Mouse (Mus musculus) small intestine, adult 2 months (tissue): ENCODE data around the gene AC134908.4. TPM values are rescaled to one million over a fixed set of nuclear protein-coding genes. Genes with fewer than 3 reads are reported as not detected.

ENCODE experiments used
- H3K27ac ChIP-seq: fragments of 200-500 bp; 2 replicates; pipeline ENCODE4 v1.5.1; 2012; ENCODE audit warnings: low read depth, low read length, control low read depth, inconsistent platforms; ENCODE audit not compliant: insufficient read depth
- H3K27me3 ChIP-seq: fragments of 200-500 bp; 2 replicates; pipeline ENCODE4 v1.6.1; 2012; ENCODE audit warnings: mild to moderate bottlenecking, moderate library complexity, low read length, inconsistent platforms; ENCODE audit not compliant: control insufficient read depth, insufficient read depth
- H3K36me3 ChIP-seq: fragments of 200-500 bp; 2 replicates; pipeline ENCODE4 v1.6.1; 2012; ENCODE audit warnings: mild to moderate bottlenecking, low read length, control low read depth, inconsistent platforms; ENCODE audit not compliant: control insufficient read depth, insufficient read depth
- H3K4me1 ChIP-seq: fragments of 200-500 bp; 2 replicates; pipeline ENCODE4 v1.6.1; 2012; ENCODE audit warnings: low read length, inconsistent platforms, mixed read lengths; ENCODE audit not compliant: control insufficient read depth, insufficient read depth, insufficient read length
- H3K4me3 ChIP-seq: fragments of 200-500 bp; 2 replicates; pipeline ENCODE4 v1.5.1; 2012; ENCODE audit warnings: low read depth, mild to moderate bottlenecking, control low read depth, inconsistent platforms, low read length, moderate library complexity
- CTCF ChIP-seq: fragments of 200-500 bp; IDR thresholded peaks from 2 replicates; pipeline ENCODE4 v1.5.1; 2012; ENCODE audit warnings: low read depth, mild to moderate bottlenecking, control low read depth, inconsistent platforms, low read length, moderate library complexity, mixed read lengths; ENCODE audit not compliant: insufficient replicate concordance, insufficient read length; ENCODE audit errors: extremely low read depth
- POLR2A ChIP-seq: fragments of 200-500 bp; IDR thresholded peaks from 2 replicates; pipeline ENCODE4 v1.6.1; 2012; ENCODE audit warnings: low read depth, mild to moderate bottlenecking, control low read depth, inconsistent platforms, low read length, moderate library complexity
- WGBS: fragments of 180-500 bp; shearing (Covaris S2); methylation state at CpG from one replicate; pipeline ENCODE4 v1.1.7; 2018; 5-methylcytosine and 5-hydroxymethylcytosine counted together
- polyA plus RNA-seq: library from polyadenylated mRNA; depleted of rRNA; stranded (reverse); fragments of >200 nt; gene quantifications from 2 replicates; pipeline ENCODE4 v1.2.3, GENCODE M21; 2012

AC134908.4 gene
- polyA plus RNA-seq, 1 experiment, result not detected

DNA sequence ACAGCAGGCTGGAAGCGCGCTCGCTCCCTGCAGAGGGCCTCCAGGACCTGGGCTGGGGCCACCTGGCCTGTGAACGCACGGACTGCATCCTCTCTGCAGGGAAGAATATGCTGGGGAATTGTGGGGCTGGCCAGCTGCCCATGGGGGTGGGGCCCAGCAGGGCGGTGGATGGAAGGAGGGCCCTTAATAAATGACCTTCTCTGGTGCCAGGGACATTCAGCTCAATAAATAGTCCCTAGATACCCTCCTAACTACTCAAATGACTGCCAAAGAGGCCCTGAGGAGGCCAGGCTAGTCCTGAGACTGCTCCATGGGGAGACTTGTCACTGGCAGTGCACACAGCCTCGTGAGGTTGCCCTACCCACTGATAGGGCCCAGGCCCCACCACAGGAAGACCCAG is 12.4 kb downstream of the AC134908.4 start:
- no peak for TF ChIP-seq POLR2A
- H3K27ac ChIP-seq, result no peak overlapping the region
- H3K4me1 ChIP-seq, result peaks cover 3% of the 10 kb centered on the region; the same call in 1 of the 2 replicates
- 56% methylated on average over 7 of the region's 7 CpGs for WGBS
- no peaks in the 10 kb centered on the region for H3K27me3 ChIP-seq
- H3K36me3 ChIP-seq, result peaks cover 34% of the 10 kb centered on the region
- no peak overlapping the region for H3K4me3 ChIP-seq

DNA sequence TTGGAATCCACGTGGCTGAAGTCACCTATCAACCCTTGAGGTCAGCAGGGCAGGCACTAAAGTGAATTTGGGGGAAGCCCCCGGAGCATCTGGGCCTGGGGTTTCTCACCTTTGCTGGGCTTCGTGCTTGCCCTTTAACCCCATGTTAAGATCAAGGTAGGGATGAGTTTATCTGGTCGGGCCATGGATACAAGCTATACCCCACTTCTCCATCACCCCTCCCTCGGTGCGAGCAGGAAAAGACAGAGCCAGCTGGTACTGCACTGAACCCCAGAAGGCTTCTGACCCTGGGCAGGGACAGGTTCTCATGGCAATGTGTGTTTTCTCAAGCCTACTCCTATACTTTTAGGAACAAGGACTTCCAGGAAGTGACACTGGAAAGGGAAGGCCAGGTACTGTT is 14.1 kb downstream of the AC134908.4 start:
- TF ChIP-seq POLR2A, result no peak
- H3K36me3 ChIP-seq, result peaks cover 46% of the 10 kb centered on the region
- no peak overlapping the region for H3K27ac ChIP-seq
- peaks cover 3% of the 10 kb centered on the region; the same call in 1 of the 2 replicates for H3K4me1 ChIP-seq
- no peaks in the 10 kb centered on the region for H3K27me3 ChIP-seq
- no peak overlapping the region for H3K4me3 ChIP-seq
- WGBS, result 73% methylated on average over 6 of the region's 6 CpGs

DNA sequence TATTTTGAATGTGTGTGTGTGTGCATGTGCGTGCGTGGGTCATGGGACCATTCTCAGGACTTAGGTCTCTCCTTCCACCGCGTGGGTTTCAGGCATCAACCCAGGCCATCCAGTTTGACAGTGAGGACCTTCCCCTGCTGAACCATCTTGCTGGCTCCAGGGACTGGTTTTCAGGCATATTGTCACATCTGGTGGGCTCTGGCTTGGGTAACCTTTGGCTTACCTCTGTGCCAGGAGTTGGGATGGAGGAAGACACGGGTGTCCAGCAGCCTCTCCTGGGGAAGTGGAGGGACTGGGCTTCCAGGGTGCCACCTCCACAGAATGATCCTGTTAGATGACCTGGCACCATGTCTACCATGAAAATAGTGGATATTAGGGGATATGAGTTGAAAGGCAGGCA is 17.5 kb downstream of the AC134908.4 start:
- Histone ChIP-seq H3K36me3 (peaks cover 46% of the 10 kb centered on the region), H3K4me3 (no peak overlapping the region), H3K27me3 (no peaks in the 10 kb centered on the region), H3K4me1 (peaks cover 7% of the 10 kb centered on the region; the same call in 1 of the 2 replicates), H3K27ac (no peak overlapping the region)
- TF ChIP-seq POLR2A (no peak), CTCF (no peak)
- 96% methylated on average over 5 of the region's 5 CpGs for WGBS

DNA sequence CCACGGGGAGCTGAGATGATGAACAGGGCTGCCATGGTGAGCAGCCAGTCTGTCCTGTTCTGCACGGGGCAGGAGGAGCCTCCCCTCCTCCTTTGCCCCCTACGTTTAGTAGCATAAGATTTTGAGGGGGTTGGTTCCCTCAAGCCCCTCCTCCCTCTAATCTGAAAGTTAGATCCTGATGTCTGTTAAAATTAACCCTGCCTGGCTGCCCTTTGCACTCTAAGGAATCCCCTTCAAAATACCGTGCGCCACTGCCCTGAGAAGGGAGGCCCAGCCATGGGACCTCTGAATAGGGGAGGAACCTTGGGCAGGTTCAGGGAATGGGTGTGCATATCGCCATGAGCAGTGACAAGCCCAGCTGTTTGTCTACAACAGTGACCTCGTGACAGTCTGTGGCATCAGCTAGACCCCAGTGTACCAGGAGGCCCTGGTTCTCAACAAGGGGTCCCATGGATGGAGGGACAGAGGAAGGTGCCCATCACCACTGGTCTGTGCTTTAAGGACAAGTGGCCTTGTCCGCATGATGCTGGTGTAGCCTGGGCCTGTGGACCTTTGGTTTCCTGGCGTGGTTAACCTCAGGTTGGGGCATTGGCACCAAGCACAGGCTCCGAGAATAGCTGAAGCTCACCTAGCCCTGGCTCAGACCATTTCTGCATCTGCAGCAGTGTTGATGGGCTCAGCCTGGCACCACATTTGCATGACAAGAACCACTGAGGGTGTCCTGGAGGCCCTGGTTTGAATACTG is 20.0 kb downstream of the AC134908.4 start:
- Histone ChIP-seq H3K36me3 (peaks cover 28% of the 10 kb centered on the region), H3K4me3 (no peak overlapping the region), H3K27me3 (no peaks in the 10 kb centered on the region), H3K4me1 (peaks cover 7% of the 10 kb centered on the region; the same call in 1 of the 2 replicates), H3K27ac (no peak overlapping the region)
- no peak for TF ChIP-seq POLR2A
- TF ChIP-seq CTCF, result no peak
- WGBS, result 78% methylated on average over 10 of the region's 10 CpGs

GRCm38 (mm10) chr17:25773549-25774120 is 21.8 kb downstream of the AC134908.4 start, which contains the start of gene Narfl:
Gene Narfl (plus strand): TSS chr17:25773776.
- under 1% methylated on average over 37 of the region's 37 CpGs for WGBS
- Histone ChIP-seq H3K36me3 (peaks cover 14% of the 10 kb centered on the region), H3K4me3 (peak within 1 kb of the TSS; percentile 92), H3K4me1 (peaks cover 7% of the 10 kb centered on the region; the same call in 1 of the 2 replicates), H3K27ac (no peak within 1 kb of the TSS), H3K27me3 (no peaks in the 10 kb centered on the region)
- TF ChIP-seq CTCF (peak; percentile 88), POLR2A (peak; percentile 34)

DNA sequence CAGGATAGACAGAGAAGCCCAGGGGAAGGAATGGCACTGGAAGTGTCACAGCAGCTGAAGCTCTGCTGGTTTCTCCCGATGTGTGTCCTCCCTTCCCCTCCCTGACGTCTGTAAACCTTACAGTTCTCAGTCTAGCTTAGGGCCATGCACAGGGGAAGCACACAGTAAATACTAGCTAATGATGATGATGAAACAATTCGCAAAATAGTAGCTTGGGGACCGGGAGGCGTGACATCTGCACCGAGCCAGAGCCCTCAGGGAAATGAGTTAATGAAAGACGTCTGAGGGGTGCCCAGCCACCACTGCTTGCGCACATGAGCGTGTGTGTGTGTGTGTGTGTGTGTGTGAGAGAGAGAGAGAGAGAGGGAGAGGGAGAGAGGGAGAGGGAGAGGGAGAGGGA is 26.1 kb downstream of the AC134908.4 start:
- 53% methylated on average over 9 of the region's 9 CpGs for WGBS
- H3K36me3 ChIP-seq, result no peaks in the 10 kb centered on the region
- H3K27ac ChIP-seq, result no peak overlapping the region
- peaks cover 3% of the 10 kb centered on the region; the same call in 1 of the 2 replicates for H3K4me1 ChIP-seq
- TF ChIP-seq CTCF (no peak), POLR2A (no peak)
- no peak overlapping the region for H3K4me3 ChIP-seq
- H3K27me3 ChIP-seq, result no peaks in the 10 kb centered on the region

DNA sequence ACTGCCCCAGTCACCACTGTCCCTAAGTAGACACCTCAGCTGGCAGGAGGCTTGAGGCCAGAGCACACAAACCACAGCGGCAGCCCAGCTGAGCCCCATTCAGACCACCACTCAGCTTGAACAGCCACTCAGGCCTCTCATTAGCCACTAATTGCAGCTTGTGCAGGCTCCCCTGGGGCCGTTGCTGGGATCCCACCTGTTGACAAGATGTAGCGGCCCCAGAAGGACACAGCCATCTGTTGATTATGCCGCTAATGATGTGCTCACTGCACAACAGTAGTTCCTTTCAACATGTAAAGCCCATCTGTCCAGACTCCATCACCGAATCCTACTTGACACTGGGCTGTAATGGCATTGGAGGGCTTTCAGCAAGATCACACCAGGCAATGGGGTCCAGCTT is 29.6 kb downstream of the AC134908.4 start:
- 68% methylated on average over 5 of the region's 5 CpGs for WGBS
- no peak overlapping the region for H3K27ac ChIP-seq
- no peaks in the 10 kb centered on the region for H3K4me1 ChIP-seq
- H3K36me3 ChIP-seq, result no peaks in the 10 kb centered on the region
- TF ChIP-seq CTCF (no peak), POLR2A (no peak)
- no peaks in the 10 kb centered on the region for H3K27me3 ChIP-seq
- H3K4me3 ChIP-seq, result no peak overlapping the region

GRCm38 (mm10) chr17:25762591-25762990 is 32.9 kb downstream of the AC134908.4 start:
- WGBS, result 45% methylated on average over 3 of the region's 3 CpGs
- no peak overlapping the region for H3K4me3 ChIP-seq
- H3K27ac ChIP-seq, result no peak overlapping the region
- no peaks in the 10 kb centered on the region for H3K4me1 ChIP-seq
- no peak for TF ChIP-seq CTCF
- H3K27me3 ChIP-seq, result no peaks in the 10 kb centered on the region
- H3K36me3 ChIP-seq, result no peaks in the 10 kb centered on the region
